Mouse (Mus musculus) c-Kit-negative CD71-positive TER-119-positive erythroid progenitor cells, embryonic 14.5 days (primary cell): ENCODE measurements around the gene Thyn1.
A peak's percentile ranks its signal among the peaks of the same experiment; 100 is the strongest.

Source experiments
- DNase-seq: peaks from one replicate; pipeline ENCODE4 v3.0.0-alpha.2; 2013; ENCODE audit warnings: low read depth, low spot score

Thyn1 gene

GRCm38 (mm10) chr9:26999461-27000395 lies at the start of gene Thyn1, which contains the start of gene Acad8:
Thyn1 (plus strand) TSS chr9:26999710.
Acad8 (minus strand) TSS chr9:26999566.
- DNase-seq = peak; percentile 91

GRCm38 (mm10) chr9:26977754-26978153 lies 21.8 kb upstream of the Thyn1 start:
- no peak for DNase-seq

GRCm38 (mm10) chr9:26978776-26979175 lies 20.7 kb upstream of the Thyn1 start:
- no peak for DNase-seq

- DNase-seq = no peak
These were observed 14.4 kb upstream of the Thyn1 start for GRCm38 (mm10) chr9:26985090-26985613.

- DNase-seq = no peak
These were observed 13.7 kb upstream of the Thyn1 start for GRCm38 (mm10) chr9:26985668-26986277.

GRCm38 (mm10) chr9:26990181-26990580 lies 9.3 kb upstream of the Thyn1 start:
- no peak for DNase-seq

GRCm38 (mm10) chr9:26993118-26993517 lies 6.4 kb upstream of the Thyn1 start:
- no peak for DNase-seq

- no peak for DNase-seq
These were observed 5.6 kb upstream of the Thyn1 start for GRCm38 (mm10) chr9:26993900-26994299.

GRCm38 (mm10) chr9:26997062-26997461 lies 2.4 kb upstream of the Thyn1 start:
- no peak for DNase-seq

GRCm38 (mm10) chr9:26997501-26997900 lies 2.0 kb upstream of the Thyn1 start:
- DNase-seq = no peak

GRCm38 (mm10) chr9:26998669-26999460 lies 645 bp upstream of the Thyn1 start:
- DNase-seq = no peak

- DNase-seq = no peak
These were observed 5.7 kb downstream of the Thyn1 start for GRCm38 (mm10) chr9:27005231-27005630.

- no peak for DNase-seq
These were observed 6.4 kb downstream of the Thyn1 start for GRCm38 (mm10) chr9:27005933-27006332.

GRCm38 (mm10) chr9:27006866-27007265 lies 7.4 kb downstream of the Thyn1 start:
- no peak for DNase-seq

GRCm38 (mm10) chr9:27009231-27009630 lies 9.7 kb downstream of the Thyn1 start:
- DNase-seq = no peak

- DNase-seq = no peak
These were observed 12.1 kb downstream of the Thyn1 start for GRCm38 (mm10) chr9:27011572-27011971.

GRCm38 (mm10) chr9:27018961-27019360 lies 19.5 kb downstream of the Thyn1 start:
- no peak for DNase-seq

- DNase-seq = no peak
These were observed 24.2 kb downstream of the Thyn1 start for GRCm38 (mm10) chr9:27023681-27024080.

GRCm38 (mm10) chr9:27026708-27027107 lies 27.2 kb downstream of the Thyn1 start:
- DNase-seq = no peak

- DNase-seq = no peak
These were observed 29.7 kb downstream of the Thyn1 start for GRCm38 (mm10) chr9:27029022-27029827.
